In the genomic region with DNA sequence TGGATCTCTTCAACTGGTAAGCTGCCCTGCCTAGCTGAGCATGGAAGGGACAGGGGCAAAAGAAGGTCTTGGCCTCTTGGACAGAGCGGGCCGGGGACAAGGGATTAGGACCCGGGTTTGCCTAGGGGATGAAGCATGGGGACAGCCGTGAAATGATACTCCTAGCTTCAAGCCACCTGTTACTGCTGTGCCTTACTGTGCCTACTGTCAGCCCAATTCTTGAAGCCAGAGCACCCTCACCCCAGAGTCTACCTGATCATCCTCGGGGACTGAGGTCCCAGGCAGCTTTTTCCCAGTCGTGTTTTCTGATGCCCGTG, we compare ENCODE assay signal across 7 mouse cellular contexts. TPM values are rescaled to one million over a fixed set of nuclear protein-coding genes. Genes with fewer than 3 reads are reported as not detected.
A peak's percentile ranks its signal among the peaks of the same experiment; 100 is the strongest.
DNase-seq lines count a peak whose midpoint lies in the region; ATAC-seq and TF ChIP-seq lines count a peak whose summit lies in the region.

No protein-coding gene starts in this region.

- H3K4me3 ChIP-seq in liver, embryonic 12.5 days, result no peak overlapping the region
- no peak overlapping the region for H3K4me3 ChIP-seq in liver, postnatal 0 days (ENCODE audit: low read depth, low read length)
- H3K4me3 ChIP-seq in forebrain, embryonic 13.5 days, result peak overlapping the region; percentile 42
- peak overlapping the region; percentile 39 for H3K4me3 ChIP-seq in limb, embryonic 13.5 days
- peak overlapping the region; percentile 27; the same call in 1 of the 2 replicates for H3K4me3 ChIP-seq in stomach, embryonic 14.5 days (ENCODE audit: low read depth, low read length)

- no peak overlapping the region for H3K9ac ChIP-seq in liver, embryonic 12.5 days
- no peak overlapping the region for H3K9ac ChIP-seq in liver, postnatal 0 days (replicated peaks)
- 0 out of 2 replicates have a peak overlapping the region, but pooled peaks have one; percentile 40 for H3K9ac ChIP-seq in forebrain, embryonic 13.5 days
- no peak overlapping the region for H3K9ac ChIP-seq in limb, embryonic 13.5 days
- no peak overlapping the region for H3K9ac ChIP-seq in stomach, embryonic 14.5 days (replicated peaks; ENCODE audit: low read depth, low read length)

- H3K4me1 ChIP-seq in liver, embryonic 12.5 days, result no peaks in the 10 kb centered on the region
- no peaks in the 10 kb centered on the region for H3K4me1 ChIP-seq in liver, postnatal 0 days (ENCODE audit: insufficient read depth)
- no peaks in the 10 kb centered on the region for H3K4me1 ChIP-seq in forebrain, embryonic 13.5 days
- H3K4me1 ChIP-seq in limb, embryonic 13.5 days, result no peaks in the 10 kb centered on the region
- H3K4me1 ChIP-seq in stomach, embryonic 14.5 days (ENCODE audit: control insufficient read depth, insufficient read depth, low read length), result no peaks in the 10 kb centered on the region

- ATAC-seq in liver, embryonic 12.5 days, result no peak
- no peak for ATAC-seq in liver, postnatal 0 days
- no peak for ATAC-seq in forebrain, embryonic 13.5 days
- no peak for ATAC-seq in limb, embryonic 13.5 days (ENCODE audit: low FRiP score, low read depth)
- no peak for ATAC-seq in stomach, embryonic 14.5 days (ENCODE audit: insufficient number of reproducible peaks, insufficient read depth, low FRiP score, low read depth)

- H3K9me3 ChIP-seq in liver, embryonic 12.5 days (replicated peaks), result no peaks in the 10 kb centered on the region
- no peaks in the 10 kb centered on the region for H3K9me3 ChIP-seq in liver, postnatal 0 days (ENCODE audit: low read length)
- no peaks in the 10 kb centered on the region for H3K9me3 ChIP-seq in forebrain, embryonic 13.5 days (replicated peaks)
- no peaks in the 10 kb centered on the region for H3K9me3 ChIP-seq in limb, embryonic 13.5 days
- no peaks in the 10 kb centered on the region for H3K9me3 ChIP-seq in stomach, embryonic 14.5 days (ENCODE audit: control insufficient read depth, low read depth, low read length)

- peak overlapping the region; percentile 45; the same call in 1 of the 2 replicates for H3K4me2 ChIP-seq in liver, embryonic 12.5 days
- no peak overlapping the region for H3K4me2 ChIP-seq in liver, postnatal 0 days (ENCODE audit: low read depth, low read length)
- peak overlapping the region; percentile 66 for H3K4me2 ChIP-seq in forebrain, embryonic 13.5 days
- peak overlapping the region; percentile 65 for H3K4me2 ChIP-seq in limb, embryonic 13.5 days (replicated peaks)
- H3K4me2 ChIP-seq in stomach, embryonic 14.5 days (replicated peaks; ENCODE audit: low read depth, low read length), result peak overlapping the region; percentile 49

- DNase-seq in liver, postnatal 0 days, result no peak
- DNase-seq in left cerebral cortex, adult 9 months (ENCODE audit: low spot score in 2 of 2), result no peak
- DNase-seq in right cerebral cortex, postnatal 25 days, result no peak

- 56% methylated on average over 7 of the region's 7 CpGs for WGBS in liver, embryonic 12.5 days (ENCODE audit: insufficient replicate concordance)
- WGBS in liver, postnatal 0 days (ENCODE audit: insufficient replicate concordance), result 56% methylated on average over 7 of the region's 7 CpGs
- WGBS in forebrain, embryonic 13.5 days, result 37% methylated on average over 7 of the region's 7 CpGs
- 57% methylated on average over 7 of the region's 7 CpGs for WGBS in limb, embryonic 13.5 days
- WGBS in stomach, embryonic 14.5 days, result 49% methylated on average over 7 of the region's 7 CpGs

- no peak for TF ChIP-seq EP300 in liver, postnatal 0 days (IDR thresholded peaks at IDR 0.05; ENCODE audit: low read depth)

- no peak overlapping the region for H3K27ac ChIP-seq in liver, embryonic 12.5 days
- no peak overlapping the region for H3K27ac ChIP-seq in liver, postnatal 0 days (ENCODE audit: low read depth)
- H3K27ac ChIP-seq in forebrain, embryonic 13.5 days, result no peak overlapping the region
- H3K27ac ChIP-seq in limb, embryonic 13.5 days, result no peak overlapping the region
- no peak overlapping the region for H3K27ac ChIP-seq in stomach, embryonic 14.5 days (ENCODE audit: low read length)

- no peaks in the 10 kb centered on the region for H3K36me3 ChIP-seq in liver, embryonic 12.5 days
- no peaks in the 10 kb centered on the region for H3K36me3 ChIP-seq in liver, postnatal 0 days (replicated peaks; ENCODE audit: insufficient read depth, low read length)
- no peaks in the 10 kb centered on the region for H3K36me3 ChIP-seq in forebrain, embryonic 13.5 days (ENCODE audit: poor library complexity, severe bottlenecking)
- no peaks in the 10 kb centered on the region for H3K36me3 ChIP-seq in limb, embryonic 13.5 days
- H3K36me3 ChIP-seq in stomach, embryonic 14.5 days (ENCODE audit: control insufficient read depth, insufficient read depth, low read length), result no peaks in the 10 kb centered on the region

- TF ChIP-seq CTCF in liver, postnatal 0 days (IDR thresholded peaks at IDR 0.05; ENCODE audit: low read depth), result no peak

- peaks cover 23% of the 10 kb centered on the region for H3K27me3 ChIP-seq in liver, embryonic 12.5 days (replicated peaks)
- H3K27me3 ChIP-seq in liver, postnatal 0 days (ENCODE audit: insufficient read depth, low read length), result peaks cover 20% of the 10 kb centered on the region; the same call in 1 of the 2 replicates
- H3K27me3 ChIP-seq in forebrain, embryonic 13.5 days, result no peaks in the 10 kb centered on the region
- H3K27me3 ChIP-seq in limb, embryonic 13.5 days, result peaks cover 39% of the 10 kb centered on the region
- H3K27me3 ChIP-seq in stomach, embryonic 14.5 days (ENCODE audit: control insufficient read depth, insufficient read depth, low read length), result 0 out of 2 replicates have a peak, but pooled peaks cover 5% of the 10 kb centered on the region

RNA-seq across cellular contexts. Expression of gene Gabrq, which starts 0.6 kb away (rescaled TPM):
- polyA plus RNA-seq in liver, embryonic 12.5 days (2016; fragmentation: Nextera tagmentation; extraction: Ambion mirVana), result not detected in 2 replicates
- polyA plus RNA-seq in liver, postnatal 0 days (2015; fragmentation: Nextera tagmentation; extraction: Ambion mirVana), result not detected in 2 replicates
- polyA plus RNA-seq in forebrain, embryonic 13.5 days (2015; fragmentation: Nextera tagmentation; extraction: Ambion mirVana), result 1.5 and 1.9 TPM in 2 replicates
- 0.11 TPM in 2 replicates for polyA plus RNA-seq in limb, embryonic 13.5 days (2015; fragmentation: Nextera tagmentation; extraction: Ambion mirVana)
- 0.25 and 0.38 TPM in 2 replicates for polyA plus RNA-seq in stomach, embryonic 14.5 days (2014; fragmentation: Nextera tagmentation; extraction: Ambion mirVana)

Comparison
In these comparisons a context has a peak if more than half of its experiments do, and no peak if none do; other contexts are left out.
1. H3K4me3 ChIP-seq: peak in forebrain, embryonic 13.5 days (single experiment), limb, embryonic 13.5 days (single experiment) and stomach, embryonic 14.5 days (single experiment); none in liver, embryonic 12.5 days (single experiment) and liver, postnatal 0 days (single experiment).